Mouse (Mus musculus) lung, postnatal 0 days (tissue): ENCODE data around the gene Sel1l.

Experiments used
- CTCF ChIP-seq: IDR thresholded peaks from 2 replicates; pipeline ENCODE4 v1.5.1; 2016; ENCODE audit warnings: antibody characterized with exemption, mild to moderate bottlenecking
- EP300 ChIP-seq: IDR thresholded peaks from 2 replicates; pipeline ENCODE4 v1.6.1; 2016; ENCODE audit warnings: antibody characterized with exemption, mild to moderate bottlenecking, control low read depth

GRCm38 (mm10) chr12:91802586-91803206 is 46.3 kb downstream of the Sel1l start:
- TF ChIP-seq CTCF (no peak), EP300 (no peak)
